Mouse (Mus musculus): ENCODE data around the gene March4.

Gene March4

DNA sequence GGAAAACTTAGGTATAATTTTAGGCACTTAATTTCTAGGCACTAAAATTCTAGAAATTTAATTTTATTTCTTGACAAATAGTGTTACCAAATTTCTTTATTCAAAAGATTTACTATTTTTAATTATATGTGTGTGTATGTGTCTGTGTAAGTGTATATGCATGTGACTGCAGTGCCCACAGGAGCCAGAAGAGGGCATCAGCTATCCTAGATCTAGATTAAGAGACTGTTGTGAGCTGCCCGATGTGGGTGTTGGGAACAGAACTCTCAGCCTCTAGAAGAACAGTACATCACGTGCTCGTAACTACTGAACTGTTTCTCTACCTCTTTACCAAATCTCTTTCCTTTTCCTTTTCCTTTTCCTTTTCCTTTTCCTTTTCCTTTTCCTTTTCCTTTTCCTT, 156.2 kb downstream of the March4 start:
- DNase-seq: no peak

DNA sequence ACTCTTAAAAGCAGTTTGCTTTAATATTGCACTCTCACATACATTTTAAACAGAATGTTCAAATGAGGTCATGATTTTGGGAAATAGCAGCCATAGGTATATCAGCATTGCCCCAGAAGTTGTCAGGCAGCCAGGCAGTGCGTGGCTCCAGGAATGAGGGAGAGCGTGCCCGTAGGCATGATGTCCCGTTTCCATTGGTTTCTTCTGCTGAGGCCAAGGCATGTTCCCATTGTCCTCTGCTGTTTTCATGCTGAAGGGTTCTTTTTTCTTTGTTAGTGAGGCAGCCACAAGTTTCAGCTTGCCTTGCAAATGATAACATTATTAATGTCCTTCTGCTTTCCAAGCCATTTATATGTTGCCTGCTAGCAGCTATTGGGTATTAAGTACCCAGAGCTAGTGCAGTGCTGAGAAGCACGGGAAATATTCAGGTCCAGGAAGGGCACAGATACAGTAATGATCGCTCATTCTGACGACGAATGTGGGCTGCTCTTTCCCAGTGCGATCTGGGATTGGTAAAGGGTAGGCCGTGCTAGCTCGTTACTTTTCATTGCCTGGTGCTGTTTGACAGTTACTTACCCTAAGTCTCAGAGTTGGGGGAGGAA, 156.9 kb downstream of the March4 start:
- no peak for DNase-seq

DNA sequence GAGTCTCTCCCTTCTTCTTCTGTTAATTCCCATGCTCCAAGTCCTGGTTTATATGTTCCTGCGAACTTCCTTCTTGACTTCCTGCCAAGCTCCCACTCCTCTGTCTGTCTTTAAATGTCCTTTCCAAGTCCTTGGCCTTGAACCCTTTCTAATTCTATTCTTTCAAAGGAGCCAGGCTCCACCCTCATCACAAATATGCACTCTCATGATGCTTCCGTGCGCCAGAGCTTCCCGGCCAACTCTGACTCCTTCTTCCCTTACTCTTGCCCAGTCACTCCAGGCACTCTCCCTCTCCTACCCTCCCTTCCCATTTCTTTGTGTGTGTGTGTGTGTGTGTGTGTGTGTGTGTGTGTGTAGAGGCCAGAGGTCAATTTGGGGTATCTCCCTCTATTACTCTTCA, 158.6 kb downstream of the March4 start:
- no peak for DNase-seq

Data from thymus, postnatal 4 days (tissue).